Mouse (Mus musculus) heart, adult 9 months (tissue): Measurements from ENCODE around the gene Tspan4.

Experiments
- DNase-seq, 2 experiments: peaks; one replicate each; pipeline ENCODE4 v3.0.0; 2022; ENCODE audit warnings: low spot score in 2 of 2

The Tspan4 gene

DNA sequence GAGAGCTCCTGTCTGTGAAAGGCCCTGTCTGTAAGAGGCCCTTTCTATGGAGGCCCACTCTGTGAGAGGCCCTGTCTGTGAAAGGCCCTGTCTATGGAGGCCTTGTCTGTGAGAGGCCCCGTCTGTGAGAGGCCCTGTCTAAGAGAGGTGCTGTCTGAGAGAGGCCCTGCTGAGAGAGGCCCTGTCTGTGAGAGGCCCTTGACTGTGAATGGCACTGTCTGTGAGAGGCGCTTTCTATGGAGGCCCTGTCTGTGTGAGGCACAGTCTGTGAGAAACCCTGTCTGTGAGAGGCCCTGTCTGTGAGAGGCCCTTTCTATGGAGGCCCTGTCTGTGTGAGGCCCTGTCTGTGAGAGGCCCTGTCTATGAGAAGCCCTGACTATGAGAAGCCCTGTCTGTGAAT is 31.2 kb downstream of the Tspan4 start:
- DNase-seq: no peak

DNA sequence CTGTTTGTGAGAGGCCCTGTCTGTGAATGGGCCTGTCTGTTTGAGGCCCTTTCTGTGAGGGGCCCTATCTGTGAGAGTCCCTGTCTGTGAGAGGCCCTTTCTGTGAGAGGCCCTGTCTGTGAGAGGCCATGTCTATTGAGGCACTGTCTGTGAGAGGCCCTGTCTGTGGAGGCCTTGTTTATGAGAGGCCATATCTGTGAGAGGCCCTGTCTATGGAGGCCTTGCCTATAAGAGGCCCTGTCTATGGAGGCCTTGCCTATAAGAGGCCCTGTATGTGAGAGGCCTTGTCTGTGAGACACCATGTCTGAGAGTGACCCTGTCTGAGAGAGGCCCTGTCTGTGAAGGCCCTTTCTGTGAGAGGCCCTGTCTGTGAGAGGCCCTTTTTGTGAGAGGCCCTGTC is 33.1 kb downstream of the Tspan4 start:
- no peak for DNase-seq

DNA sequence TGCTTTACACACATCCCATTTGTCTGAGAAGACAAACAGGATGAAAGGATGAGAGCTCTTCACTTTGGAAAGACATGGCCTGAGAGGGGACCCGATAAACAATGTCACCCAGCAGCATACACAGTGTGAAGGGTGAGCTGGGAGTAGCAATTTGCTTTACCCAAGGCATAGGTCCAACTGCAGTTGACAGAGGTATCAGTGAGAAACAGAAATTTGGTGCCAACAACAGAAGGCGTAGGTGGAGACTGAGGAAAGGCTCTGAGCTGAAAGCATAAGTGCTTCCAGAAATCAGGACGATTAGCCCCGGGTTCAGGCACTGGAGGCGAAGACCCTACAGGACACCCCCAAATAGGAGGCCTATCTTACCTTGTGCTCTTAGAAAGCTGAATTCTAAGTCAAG is 35.2 kb downstream of the Tspan4 start:
- DNase-seq: no peak

DNA sequence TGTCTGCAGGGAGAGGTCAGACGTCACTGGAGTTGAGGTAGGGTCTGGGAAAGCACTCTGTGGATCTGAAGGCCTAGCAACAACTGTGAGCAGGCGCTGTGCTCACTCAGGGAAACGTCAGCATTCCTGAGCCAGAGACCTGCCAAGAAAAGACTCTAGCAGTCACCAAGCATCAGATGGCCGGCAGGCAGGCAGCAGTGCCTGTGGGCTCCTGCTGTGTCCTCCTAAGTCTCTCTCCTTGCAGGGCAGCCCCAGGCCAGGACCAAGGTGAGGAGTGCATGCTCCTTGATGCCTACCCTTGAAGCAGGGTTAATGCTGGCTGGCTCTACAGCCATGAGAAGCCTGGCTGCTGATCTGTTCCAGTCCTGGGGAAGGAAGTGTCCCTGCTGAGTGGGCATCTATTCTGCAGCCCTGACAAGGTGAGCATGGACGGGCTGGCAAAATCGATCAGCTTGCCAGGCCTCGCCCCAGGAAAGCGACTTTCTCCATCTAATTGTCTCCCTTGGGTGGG is 35.7 kb downstream of the Tspan4 start:
- DNase-seq: no peak

DNA sequence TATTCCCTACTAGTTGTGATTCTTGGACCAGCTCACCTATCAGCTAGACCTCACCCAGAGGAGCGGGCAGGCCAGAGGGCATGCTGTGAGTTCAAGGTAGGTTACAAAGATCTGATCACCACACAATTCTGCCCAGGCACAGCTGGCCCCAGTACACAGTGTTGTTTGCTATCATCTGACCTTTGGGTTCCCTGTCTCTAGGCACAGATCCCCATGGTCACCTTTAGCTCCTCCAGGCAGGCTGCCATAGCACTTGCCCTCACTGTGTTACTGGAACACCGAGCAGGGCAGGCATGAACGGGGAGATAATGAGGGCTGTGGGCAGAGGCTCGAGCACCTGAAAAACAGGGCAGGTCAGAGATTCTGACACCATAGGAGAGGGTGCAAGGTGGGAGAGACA is 42.6 kb downstream of the Tspan4 start:
- DNase-seq: peak; percentile 23 to 43

DNA sequence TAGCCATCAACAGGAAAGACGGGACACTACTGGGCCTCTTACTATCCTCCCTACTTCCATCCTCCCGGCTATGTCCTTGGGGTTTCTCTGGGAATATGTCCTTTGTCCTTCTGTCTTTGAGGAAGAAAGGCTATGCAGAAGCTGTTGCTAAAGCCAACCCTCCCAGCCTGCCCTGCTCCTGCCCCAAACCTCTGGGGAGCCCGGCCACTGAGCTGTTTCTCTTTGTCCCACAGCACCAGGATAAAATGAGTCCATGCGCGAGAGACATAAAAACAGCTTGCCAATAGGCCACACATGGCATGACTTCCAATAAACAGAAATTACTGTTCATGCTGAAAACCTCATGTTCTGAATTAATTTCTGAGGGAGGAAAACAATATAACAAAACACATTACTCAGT is 43.3 kb downstream of the Tspan4 start:
- no peak for DNase-seq

DNA sequence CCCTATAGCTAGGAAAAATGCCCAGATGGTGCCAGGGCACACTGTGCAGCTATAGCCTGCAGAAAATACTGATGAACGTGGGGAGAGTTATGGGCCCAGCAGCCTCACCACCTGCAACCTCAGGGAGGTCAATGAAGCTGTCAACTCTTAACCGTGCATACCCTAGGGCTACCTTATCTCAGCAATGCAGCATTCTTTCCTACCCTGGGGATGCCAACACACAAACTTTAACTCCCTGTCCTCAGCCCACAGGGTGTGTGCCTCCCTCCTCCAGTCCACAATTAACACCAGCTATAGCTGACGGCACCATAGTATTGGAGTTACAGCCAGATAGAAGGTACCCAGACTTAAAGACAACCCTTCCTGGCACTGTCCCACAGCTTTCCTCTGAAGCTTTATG is 43.9 kb downstream of the Tspan4 start:
- DNase-seq: peak in 1 of 2 experiments; percentile 49

DNA sequence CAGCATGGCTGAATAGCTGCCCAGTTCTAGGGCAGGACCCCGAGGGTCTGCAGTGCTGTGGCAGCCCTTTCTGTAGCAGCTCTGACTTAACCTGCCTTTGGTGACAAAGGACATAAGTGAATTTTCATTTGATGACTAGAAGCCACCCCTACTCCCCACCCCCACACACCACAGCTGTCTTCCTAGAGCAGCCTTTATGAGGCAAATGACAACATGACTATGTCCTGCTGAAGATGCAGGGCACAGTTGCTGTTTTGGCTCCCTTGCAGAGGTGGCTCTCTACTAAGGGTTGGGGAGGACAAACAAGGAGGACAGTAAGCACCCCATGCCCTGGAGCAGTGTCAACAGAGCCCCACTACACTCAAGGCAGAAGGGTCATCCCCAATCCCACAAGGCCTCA is 44.8 kb downstream of the Tspan4 start:
- no peak for DNase-seq

DNA sequence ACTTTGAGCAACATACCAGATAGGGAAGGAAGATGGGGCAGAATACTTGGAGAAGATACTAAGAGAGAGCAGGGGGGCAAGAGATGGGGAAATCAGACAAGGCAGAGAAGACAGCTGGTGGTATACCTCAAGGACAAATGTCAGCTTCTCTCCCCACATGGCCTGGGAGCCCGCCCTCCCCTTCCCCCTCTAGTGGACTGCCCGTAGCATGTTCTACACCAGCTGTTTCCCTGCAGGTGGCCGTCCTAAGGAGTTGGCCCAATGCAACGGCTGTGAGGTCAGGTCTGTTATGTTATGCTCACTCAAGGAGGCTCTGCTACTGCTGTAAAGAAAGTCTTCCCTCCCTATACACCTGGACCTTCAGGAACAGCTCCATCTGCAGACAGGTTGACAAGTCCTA is 48.0 kb downstream of the Tspan4 start:
- no peak for DNase-seq

DNA sequence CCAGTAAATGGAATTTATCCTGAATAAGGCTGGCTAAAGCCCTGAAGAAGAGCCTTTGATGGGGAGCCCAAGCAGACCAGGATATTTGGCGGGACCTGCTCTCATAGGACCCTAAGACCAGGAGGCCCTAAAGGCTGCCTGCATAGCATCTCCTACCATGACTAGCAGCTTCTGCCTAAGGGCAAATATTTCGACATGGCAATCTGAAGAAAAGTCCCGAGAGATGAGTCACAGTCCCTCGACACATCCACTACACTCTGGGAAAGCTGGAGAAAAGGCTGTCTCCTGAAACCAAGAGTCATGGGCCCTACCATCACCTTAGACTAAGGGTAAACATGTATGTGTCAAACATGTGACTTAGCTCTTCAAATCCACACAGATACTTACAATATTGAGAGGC is 49.2 kb downstream of the Tspan4 start:
- no peak for DNase-seq

DNA sequence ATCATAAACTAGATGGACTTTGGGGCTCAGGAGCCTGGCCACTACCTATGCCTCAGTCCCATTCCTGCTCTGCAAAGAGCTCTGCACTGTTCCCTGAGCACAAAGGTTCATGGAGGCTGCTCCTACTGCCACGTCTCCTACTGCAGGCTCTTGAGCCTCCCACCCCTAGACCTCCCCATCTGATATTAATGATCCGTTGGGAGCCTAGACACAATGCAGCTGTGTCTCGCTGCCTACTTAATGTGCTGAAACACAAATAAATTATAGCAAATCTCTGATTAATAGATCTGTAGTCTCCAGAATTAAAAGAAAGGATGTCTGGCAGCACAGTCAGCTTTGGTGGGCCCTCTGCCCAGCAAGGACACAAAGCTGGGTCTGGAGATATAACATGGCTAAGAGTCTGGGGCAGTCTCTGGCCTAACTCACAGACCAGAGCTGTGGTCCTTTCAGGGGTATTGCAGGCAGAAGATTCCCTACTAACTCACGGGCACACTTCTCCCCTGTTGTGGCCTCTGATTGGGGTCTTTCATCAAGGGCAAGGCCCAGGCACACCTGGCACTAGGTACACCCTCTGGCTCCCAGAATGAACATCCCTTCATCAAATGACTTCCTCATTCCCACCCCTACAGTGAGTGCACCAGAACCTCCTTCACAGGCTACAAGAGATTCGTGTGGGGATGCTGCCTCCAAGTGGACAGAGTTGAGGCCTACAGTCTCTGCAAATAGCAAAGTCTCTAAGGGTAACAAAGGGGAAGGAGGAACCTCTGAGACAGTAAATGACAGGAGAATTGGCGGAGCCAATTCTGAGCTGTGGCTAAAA is 49.9 kb downstream of the Tspan4 start:
- DNase-seq: peak; percentile 70 to 78

DNA sequence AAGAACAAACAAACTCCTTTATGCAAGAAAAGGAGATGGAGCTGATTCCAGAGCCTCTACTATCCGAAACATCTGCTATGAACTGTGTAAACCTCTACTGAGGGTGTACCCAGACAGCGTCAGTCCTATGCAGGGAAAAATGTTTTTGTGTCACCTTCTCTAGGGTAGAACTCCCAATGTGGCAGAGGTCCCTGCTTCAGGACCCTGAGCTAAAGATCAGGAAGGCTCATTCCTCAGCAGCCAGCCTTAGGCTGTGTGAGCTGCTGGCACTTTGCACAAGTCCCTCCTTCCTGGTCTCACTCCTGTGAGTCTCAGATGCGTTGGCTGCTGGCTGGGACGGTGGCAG is 50.5 kb downstream of the Tspan4 start:
- no peak for DNase-seq

DNA sequence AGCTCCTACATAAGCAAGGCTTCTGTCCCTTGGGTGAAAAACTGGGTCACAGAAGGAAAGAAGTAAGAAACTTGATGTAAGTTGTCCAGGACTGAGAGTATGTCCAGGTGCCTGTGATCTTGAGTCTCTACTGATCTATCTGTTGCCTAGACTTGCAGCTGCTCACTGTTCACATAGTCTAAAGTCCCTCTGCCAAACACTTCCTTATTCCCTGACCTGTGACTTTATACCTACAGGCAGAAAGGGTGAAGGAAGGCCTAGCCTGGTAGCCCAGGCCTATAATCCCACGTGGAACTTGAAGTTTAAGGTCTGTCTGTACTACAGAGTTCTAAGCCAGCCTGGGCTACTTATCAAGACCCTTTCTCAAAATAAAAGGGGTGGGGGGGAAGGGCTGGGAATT is 60.5 kb downstream of the Tspan4 start:
- DNase-seq: no peak

DNA sequence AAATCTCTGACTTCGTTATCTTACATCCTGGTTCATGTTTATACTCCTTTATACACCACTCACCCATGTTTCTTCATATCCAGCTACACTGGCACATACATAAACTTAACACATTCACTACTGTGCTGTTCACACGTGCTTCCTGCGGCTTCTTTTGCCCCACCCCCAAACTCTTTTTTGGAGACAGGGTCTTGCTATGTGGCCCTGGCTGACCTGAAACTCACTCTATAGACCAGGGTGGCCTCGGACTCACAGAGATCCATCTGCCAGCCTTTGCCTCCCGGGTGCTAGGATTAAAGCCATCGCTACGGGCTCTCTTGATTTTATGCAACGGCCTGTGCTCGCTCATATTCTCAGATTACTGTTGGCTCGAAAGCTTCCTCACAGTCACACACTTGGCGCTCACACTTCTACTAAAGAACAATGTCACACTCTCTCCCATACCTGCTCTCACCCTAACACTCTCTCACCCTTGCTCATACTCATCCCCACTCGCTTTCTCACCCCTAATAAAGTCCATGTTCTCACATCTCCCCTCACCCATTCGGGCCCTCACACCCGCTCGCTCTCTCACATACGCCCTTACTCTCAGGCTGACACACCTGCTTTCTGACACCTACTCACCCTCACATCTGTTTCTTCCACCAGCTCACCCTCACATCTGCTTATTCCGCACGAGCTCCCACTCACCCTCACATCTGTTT is 64.0 kb downstream of the Tspan4 start:
- no peak for DNase-seq

DNA sequence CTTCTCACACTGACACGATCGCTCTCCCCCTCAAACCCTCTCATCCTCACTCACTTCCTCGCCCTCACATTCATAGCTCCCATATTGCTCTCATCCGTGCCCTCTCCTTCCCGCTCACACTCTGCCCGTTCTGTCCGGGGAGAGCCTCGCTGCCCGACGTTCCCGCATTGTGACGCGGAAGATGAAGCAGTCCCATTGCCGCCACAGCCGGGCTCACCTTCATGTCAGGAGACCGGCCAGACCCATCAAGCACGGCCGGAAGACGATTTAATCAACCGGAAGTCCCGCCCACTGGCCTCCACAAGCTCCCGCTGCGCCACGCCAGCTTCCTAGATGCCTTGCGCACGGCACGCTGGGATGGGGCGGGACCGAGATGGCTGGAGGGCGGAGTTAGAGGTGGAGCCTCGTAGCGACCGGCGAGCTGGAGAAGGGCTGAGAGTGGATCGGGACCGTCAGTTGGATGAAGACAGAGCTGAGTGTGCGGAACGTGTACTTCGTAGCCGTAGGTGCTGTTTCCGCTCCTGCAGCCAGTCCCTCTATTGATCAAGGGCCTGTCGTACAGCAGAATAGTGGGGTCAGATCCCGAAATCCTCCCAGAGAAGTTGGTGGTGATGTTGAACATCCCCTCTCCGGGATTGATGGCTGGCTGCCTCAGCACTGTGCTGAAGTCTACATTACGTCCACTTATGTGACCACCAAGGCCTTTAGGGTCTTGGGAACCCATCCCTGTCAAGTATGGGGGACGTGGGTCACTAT is 64.7 kb downstream of the Tspan4 start, which contains the start of gene Chid1:
TSS of gene Chid1 (minus strand) at position 302 of the 756 bp plus-strand sequence.
- DNase-seq: peak; percentile 97 to 99

DNA sequence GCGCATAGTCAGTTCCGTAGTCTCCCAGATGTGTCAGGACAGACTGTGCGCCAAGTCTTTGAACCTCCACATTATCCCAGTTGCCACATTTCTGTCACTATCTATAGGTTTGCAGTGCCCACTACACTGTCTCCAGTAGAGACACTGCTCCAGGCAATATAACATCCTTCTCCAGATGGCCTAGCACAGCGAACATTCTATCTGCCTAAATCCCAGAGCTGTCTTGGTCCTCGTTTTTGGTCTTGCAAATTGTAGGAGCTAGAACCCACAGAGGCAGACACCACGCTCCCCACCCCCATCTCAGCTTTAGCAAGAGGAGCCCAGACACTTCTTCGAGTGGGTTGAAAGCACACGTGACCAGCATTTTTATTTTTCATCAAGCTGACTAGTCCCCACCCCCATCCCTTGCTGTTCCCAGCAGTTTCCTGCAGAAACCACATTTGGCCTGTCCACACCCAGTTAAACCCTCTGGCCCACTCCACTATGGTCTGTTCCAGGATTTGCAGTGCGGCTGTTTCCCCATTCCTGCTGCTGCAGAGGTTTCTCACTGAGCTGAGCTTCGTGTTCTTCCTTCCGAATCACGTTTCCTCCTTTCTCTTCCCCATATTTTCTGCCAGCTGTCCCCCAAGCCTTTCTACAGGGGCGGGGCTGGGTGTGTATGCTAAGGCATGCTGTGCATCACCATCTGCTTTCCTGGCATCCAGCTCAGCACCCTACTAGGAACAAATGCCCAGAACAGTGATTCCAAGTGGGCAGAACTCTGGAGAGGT is 65.5 kb downstream of the Tspan4 start:
- peak; percentile 83 to 89 for DNase-seq

DNA sequence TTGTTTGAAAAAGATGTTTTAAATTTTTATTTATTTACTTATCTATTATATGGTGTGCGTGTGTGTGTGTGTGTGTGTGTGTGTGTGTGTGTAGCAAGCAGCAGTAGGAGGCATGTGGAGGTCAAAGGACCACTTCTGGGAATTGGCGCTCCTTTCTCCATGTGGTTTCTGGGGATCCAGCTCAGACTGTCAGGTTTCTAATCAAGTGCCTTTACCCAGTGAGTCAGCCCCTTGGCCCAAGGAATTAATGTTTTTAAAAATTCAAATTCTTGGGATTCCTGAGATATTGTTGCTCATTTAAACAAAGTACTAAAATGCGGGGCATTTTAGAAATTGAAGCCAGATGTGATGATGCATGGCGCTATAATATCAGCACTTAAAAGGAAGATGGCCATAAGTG is 66.6 kb downstream of the Tspan4 start:
- DNase-seq: no peak

DNA sequence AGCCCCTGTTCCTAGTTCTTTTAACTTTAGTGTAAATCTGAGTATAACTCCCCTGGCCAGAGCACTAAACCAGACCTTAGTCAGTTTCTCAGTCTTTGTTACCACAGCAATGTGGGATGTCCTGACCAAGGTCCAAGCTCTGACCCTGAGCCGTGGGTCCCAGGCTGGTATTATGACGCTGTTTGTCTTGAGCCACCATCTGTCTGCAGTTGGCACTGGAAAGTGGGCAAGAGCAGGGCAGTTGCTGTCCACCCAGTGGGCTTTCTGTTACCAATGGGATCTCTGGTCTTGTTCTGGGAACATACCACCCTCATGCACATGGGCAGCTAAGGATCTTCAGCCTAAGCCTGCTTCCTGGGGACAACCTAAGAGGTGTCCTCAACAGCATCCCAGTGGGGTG is 67.5 kb downstream of the Tspan4 start:
- no peak for DNase-seq
